Mouse (Mus musculus): ENCODE results near the gene Aqp1. TPM values are rescaled to one million over a fixed set of nuclear protein-coding genes. Genes with fewer than 3 reads are reported as not detected.

Gene Aqp1
- polyA plus RNA-seq, 1 experiment from 2014 or later = 19.0 TPM

DNA sequence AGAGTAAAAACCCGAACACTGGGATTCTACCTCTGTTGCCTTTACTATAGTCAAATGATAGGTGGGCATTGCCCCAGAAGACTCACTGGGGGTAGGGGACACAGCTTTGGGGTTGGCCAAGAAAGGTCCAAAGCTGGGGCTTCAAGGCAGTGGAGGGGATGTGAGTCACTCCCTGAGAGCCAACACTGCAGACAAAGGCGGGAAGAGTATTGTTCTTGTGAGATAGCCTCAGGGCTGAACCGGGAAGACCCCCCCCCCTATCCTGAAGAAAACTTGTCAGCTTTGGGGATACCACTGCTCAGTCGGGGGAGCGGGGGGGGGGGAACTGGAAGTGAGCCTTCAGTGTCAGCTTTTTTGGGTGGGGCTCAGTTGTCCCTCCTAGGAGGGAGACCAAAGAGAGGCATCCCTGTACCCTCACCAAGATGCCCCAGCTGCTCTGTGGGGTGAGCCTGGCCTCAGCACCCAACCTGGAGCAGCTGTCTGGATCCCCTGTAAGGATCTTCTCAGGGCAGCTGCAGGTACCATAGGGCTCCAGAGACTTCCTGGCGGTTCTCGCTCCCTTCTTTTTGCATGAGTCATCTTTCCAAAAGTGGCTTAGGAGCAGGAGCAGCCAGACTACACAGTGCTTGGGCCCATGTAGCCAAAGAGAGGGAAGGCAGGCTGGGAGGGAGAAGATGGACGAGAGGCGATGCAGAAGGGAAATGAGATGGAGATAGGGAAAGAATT lies 8.2 kb downstream of the Aqp1 start:
- 83% methylated on average over 9 of the region's 9 CpGs for WGBS
- no peaks in the 10 kb centered on the region for H3K36me3 ChIP-seq (ENCODE audit: control insufficient read depth, insufficient read depth)
- no peak for TF ChIP-seq CTCF (IDR thresholded peaks at IDR 0.05; ENCODE audit: low read depth)
- no peaks in the 10 kb centered on the region for H3K4me1 ChIP-seq (replicated peaks; ENCODE audit: control insufficient read depth, insufficient read depth, low read length)
- no peak for ATAC-seq
- H3K9ac ChIP-seq (ENCODE audit: low read depth, low read length) = no peak overlapping the region
- no peak overlapping the region for H3K4me2 ChIP-seq (replicated peaks; ENCODE audit: low read depth)
- H3K27ac ChIP-seq (ENCODE audit: low read depth, low read length) = no peak overlapping the region
- no peak overlapping the region for H3K4me3 ChIP-seq (ENCODE audit: low read depth, low read length)
- H3K27me3 ChIP-seq (replicated peaks; ENCODE audit: control insufficient read depth, insufficient read depth, low read length) = no peaks in the 10 kb centered on the region
- H3K9me3 ChIP-seq (ENCODE audit: control insufficient read depth) = no peaks in the 10 kb centered on the region

DNA sequence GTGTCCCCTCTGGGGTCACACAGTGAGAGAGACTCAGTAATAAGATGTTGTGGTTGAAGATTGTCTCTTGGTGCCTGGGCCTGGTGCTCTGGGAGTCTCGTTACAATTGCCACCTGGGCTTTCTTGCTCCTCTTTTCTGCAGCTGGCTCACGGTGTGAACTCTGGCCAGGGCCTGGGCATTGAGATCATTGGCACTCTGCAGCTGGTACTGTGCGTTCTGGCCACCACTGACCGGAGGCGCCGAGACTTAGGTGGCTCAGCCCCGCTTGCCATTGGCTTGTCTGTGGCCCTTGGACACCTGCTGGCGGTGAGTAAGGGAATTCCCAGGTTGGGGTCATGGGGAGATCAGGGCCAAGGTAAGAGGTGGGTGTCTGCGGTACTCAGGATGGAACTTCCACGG lies 9.0 kb downstream of the Aqp1 start:
- 90% methylated on average over 10 of the region's 10 CpGs for WGBS
- Histone ChIP-seq H3K9ac (ENCODE audit: low read depth, low read length) (no peak overlapping the region), H3K27ac (ENCODE audit: low read depth, low read length) (no peak overlapping the region), H3K27me3 (replicated peaks; ENCODE audit: control insufficient read depth, insufficient read depth, low read length) (no peaks in the 10 kb centered on the region), H3K36me3 (ENCODE audit: control insufficient read depth, insufficient read depth) (no peaks in the 10 kb centered on the region), H3K9me3 (ENCODE audit: control insufficient read depth) (no peaks in the 10 kb centered on the region), H3K4me2 (replicated peaks; ENCODE audit: low read depth) (no peak overlapping the region), H3K4me1 (replicated peaks; ENCODE audit: control insufficient read depth, insufficient read depth, low read length) (no peaks in the 10 kb centered on the region), H3K4me3 (ENCODE audit: low read depth, low read length) (no peak overlapping the region)
- no peak for ATAC-seq
- no peak for TF ChIP-seq CTCF (IDR thresholded peaks at IDR 0.05; ENCODE audit: low read depth)

DNA sequence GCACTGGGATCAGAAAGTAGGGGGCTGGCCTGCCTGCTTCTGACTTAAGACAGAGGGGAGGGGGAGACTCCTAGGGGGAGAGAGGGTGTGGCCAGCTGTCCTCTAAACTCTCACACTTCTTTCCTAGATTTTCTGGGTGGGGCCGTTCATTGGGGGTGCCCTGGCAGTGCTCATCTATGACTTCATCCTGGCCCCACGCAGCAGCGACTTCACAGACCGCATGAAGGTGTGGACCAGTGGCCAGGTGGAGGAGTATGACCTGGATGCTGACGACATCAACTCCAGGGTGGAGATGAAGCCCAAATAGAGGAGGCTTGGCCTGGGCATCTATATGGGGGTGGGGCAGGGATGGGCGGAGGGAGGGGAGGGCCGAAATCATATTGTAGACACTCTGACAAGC lies 10.3 kb downstream of the Aqp1 start:
- Histone ChIP-seq H3K36me3 (ENCODE audit: control insufficient read depth, insufficient read depth) (no peaks in the 10 kb centered on the region), H3K4me1 (replicated peaks; ENCODE audit: control insufficient read depth, insufficient read depth, low read length) (0 out of 2 replicates have a peak, but pooled peaks cover 1% of the 10 kb centered on the region), H3K4me3 (ENCODE audit: low read depth, low read length) (no peak overlapping the region), H3K9me3 (ENCODE audit: control insufficient read depth) (no peaks in the 10 kb centered on the region), H3K27ac (ENCODE audit: low read depth, low read length) (no peak overlapping the region), H3K4me2 (replicated peaks; ENCODE audit: low read depth) (no peak overlapping the region), H3K9ac (ENCODE audit: low read depth, low read length) (no peak overlapping the region), H3K27me3 (replicated peaks; ENCODE audit: control insufficient read depth, insufficient read depth, low read length) (no peaks in the 10 kb centered on the region)
- 72% methylated on average over 7 of the region's 7 CpGs for WGBS
- TF ChIP-seq CTCF (IDR thresholded peaks at IDR 0.05; ENCODE audit: low read depth) = no peak
- no peak for ATAC-seq

DNA sequence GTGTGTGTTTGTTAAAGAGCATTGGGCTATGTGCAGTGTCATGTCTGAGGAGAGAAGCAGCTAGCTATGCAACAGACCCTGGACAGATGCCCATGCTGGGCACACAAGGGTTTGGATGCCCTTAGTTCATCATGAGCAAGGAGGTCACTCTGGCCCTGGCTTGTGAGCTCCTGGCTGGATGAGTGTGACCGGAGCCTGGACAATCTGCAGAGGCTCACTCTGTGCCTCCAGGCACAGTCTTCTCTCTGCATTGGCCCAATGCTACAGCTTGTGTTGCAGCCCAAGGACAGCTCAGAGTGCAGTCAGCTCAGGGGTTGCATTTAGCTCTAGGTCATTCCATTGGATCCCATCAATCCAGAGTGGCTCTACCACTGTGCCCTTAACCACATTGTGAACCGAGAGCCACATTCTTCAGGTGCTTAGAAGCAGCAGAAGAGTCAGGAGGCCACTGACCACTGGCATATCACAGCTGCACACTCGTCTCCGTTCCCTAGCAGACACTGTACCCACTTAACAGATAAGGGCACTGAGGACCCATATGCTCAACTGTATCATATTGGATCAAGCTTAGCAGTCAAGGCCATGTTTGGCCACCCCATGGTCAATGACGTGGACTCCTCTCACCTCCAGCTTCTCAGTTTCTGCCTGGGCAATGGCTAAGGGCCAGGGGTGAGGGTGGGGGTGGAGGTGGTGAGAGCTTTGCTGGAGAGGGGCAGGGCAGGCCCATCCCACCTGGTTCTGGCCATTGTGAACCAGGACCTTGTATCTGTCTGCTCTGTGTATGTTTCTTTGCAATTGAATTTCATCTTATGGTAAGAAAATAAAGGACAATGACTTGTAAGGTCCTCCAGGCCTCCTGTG lies 11.7 kb downstream of the Aqp1 start:
- 91% methylated on average over 5 of the region's 5 CpGs for WGBS
- TF ChIP-seq CTCF (IDR thresholded peaks at IDR 0.05; ENCODE audit: low read depth) = no peak
- H3K27ac ChIP-seq (ENCODE audit: low read depth, low read length) = no peak overlapping the region
- H3K9me3 ChIP-seq (ENCODE audit: control insufficient read depth) = no peaks in the 10 kb centered on the region
- 0 out of 2 replicates have a peak, but pooled peaks cover 3% of the 10 kb centered on the region for H3K4me1 ChIP-seq (replicated peaks; ENCODE audit: control insufficient read depth, insufficient read depth, low read length)
- H3K27me3 ChIP-seq (replicated peaks; ENCODE audit: control insufficient read depth, insufficient read depth, low read length) = no peaks in the 10 kb centered on the region
- no peak overlapping the region for H3K4me2 ChIP-seq (replicated peaks; ENCODE audit: low read depth)
- no peak overlapping the region for H3K9ac ChIP-seq (ENCODE audit: low read depth, low read length)
- H3K4me3 ChIP-seq (ENCODE audit: low read depth, low read length) = no peak overlapping the region
- no peak for ATAC-seq
- no peaks in the 10 kb centered on the region for H3K36me3 ChIP-seq (ENCODE audit: control insufficient read depth, insufficient read depth)

DNA sequence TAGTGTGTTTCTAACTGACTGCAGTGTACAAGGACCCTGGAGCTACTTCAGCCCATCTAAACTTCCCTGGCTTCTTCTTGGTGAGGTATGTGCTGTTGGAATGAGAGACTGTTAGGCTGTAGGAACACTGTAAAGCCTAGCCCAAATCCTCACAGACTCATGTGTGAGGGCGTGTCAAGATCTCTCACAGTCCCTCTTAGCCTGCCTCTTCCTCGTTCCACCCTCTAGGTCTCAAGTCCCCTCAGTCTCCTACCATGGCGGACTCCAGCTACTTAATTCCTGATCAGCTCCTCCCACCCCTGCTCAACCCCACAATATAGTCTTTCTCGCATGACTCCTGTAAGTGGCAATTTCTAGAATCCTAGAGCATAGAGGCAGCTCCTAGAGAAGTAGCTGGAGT lies 13.0 kb downstream of the Aqp1 start:
- ATAC-seq = no peak
- Histone ChIP-seq H3K4me1 (replicated peaks; ENCODE audit: control insufficient read depth, insufficient read depth, low read length) (0 out of 2 replicates have a peak, but pooled peaks cover 3% of the 10 kb centered on the region), H3K9me3 (ENCODE audit: control insufficient read depth) (no peaks in the 10 kb centered on the region), H3K4me2 (replicated peaks; ENCODE audit: low read depth) (no peak overlapping the region), H3K9ac (ENCODE audit: low read depth, low read length) (no peak overlapping the region), H3K36me3 (ENCODE audit: control insufficient read depth, insufficient read depth) (no peaks in the 10 kb centered on the region), H3K4me3 (ENCODE audit: low read depth, low read length) (no peak overlapping the region), H3K27me3 (replicated peaks; ENCODE audit: control insufficient read depth, insufficient read depth, low read length) (no peaks in the 10 kb centered on the region), H3K27ac (ENCODE audit: low read depth, low read length) (no peak overlapping the region)
- TF ChIP-seq CTCF (IDR thresholded peaks at IDR 0.05; ENCODE audit: low read depth) = no peak
- WGBS = 70% methylated on average over 4 of the region's 4 CpGs

DNA sequence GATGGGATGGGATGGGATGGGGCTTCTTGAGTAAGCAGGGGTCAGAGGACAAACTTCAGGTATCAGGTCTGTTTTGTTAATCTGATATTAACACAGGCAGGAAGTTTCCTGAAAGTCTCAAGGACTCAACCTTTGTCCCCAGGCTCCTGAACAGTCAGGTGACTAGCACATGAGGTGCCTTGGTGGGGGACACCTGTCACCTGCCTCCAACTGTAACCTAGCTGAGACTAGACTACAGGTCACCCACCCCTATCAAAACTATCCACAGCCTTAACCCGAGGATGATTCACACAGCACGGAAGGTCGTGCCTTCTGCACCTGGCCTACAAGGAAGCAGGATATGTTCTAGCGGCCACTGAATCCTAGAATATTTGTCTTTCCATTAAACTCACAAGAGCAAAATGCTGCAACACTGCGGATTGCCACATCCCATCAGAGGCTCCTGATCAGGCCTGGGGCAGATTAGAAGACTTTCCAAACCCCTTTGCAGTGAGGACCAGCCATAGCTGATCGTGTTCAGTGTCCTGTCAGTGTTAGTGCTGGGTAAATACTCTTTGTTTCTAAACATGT lies 14.2 kb downstream of the Aqp1 start:
- no peak for TF ChIP-seq CTCF (IDR thresholded peaks at IDR 0.05; ENCODE audit: low read depth)
- H3K27ac ChIP-seq (ENCODE audit: low read depth, low read length) = no peak overlapping the region
- H3K4me1 ChIP-seq (replicated peaks; ENCODE audit: control insufficient read depth, insufficient read depth, low read length) = 0 out of 2 replicates have a peak, but pooled peaks cover 3% of the 10 kb centered on the region
- no peak overlapping the region for H3K9ac ChIP-seq (ENCODE audit: low read depth, low read length)
- H3K4me2 ChIP-seq (replicated peaks; ENCODE audit: low read depth) = no peak overlapping the region
- peak; percentile 86 for ATAC-seq
- no peaks in the 10 kb centered on the region for H3K9me3 ChIP-seq (ENCODE audit: control insufficient read depth)
- H3K4me3 ChIP-seq (ENCODE audit: low read depth, low read length) = no peak overlapping the region
- H3K36me3 ChIP-seq (ENCODE audit: control insufficient read depth, insufficient read depth) = no peaks in the 10 kb centered on the region
- no peaks in the 10 kb centered on the region for H3K27me3 ChIP-seq (replicated peaks; ENCODE audit: control insufficient read depth, insufficient read depth, low read length)
- 48% methylated on average over 6 of the region's 6 CpGs for WGBS
